Mouse (Mus musculus): ENCODE measurements around the gene Anapc15-ps.

- TF ChIP-seq CTCF (IDR thresholded peaks at IDR 0.05; ENCODE audit: borderline replicate concordance, extremely low read depth, insufficient read depth, insufficient read length) (no peak), POLR2A (IDR thresholded peaks at IDR 0.05; ENCODE audit: borderline replicate concordance, extremely low read depth, insufficient read depth, insufficient read length, poor library complexity, severe bottlenecking) (no peak)
These were observed 25.9 kb upstream of the Anapc15-ps start for GRCm38 (mm10) chr10:95698920-95699714.
